Mouse (Mus musculus) MEL (cell line): ENCODE results near the gene Mettl26. TPM values are rescaled to one million over a fixed set of nuclear protein-coding genes. Genes with fewer than 3 reads are reported as not detected.

Source experiments
- DNase-seq: peaks from one replicate; pipeline ENCODE4 v3.0.0; 2011; ENCODE audit warnings: low read depth, low spot score
- H3K27ac ChIP-seq: 2 replicates; pipeline ENCODE4 v1.5.1; 2012; ENCODE audit warnings: low read depth, mild to moderate bottlenecking, control low read depth, low read length, moderate library complexity; ENCODE audit not compliant: control insufficient read depth
- H3K27me3 ChIP-seq, 2 experiments: fragments of 150-350 bp in 1 of 2; sonication (generic) in 1 of 2; 2 replicates each; pipeline ENCODE4 v1.6.1; 2012; ENCODE audit warnings: low read length in 2 of 2, mild to moderate bottlenecking in 2 of 2, improper control_type of control experiment in 1 of 2, moderate library complexity in 1 of 2; ENCODE audit not compliant: insufficient read depth in 2 of 2, control insufficient read depth in 1 of 2
- H3K36me3 ChIP-seq, 2 experiments: 2 replicates each; pipeline ENCODE4 v1.6.1; 2012 to 2014; ENCODE audit warnings: low read length in 2 of 2, improper control_type of control experiment in 1 of 2, inconsistent platforms in 1 of 2, mild to moderate bottlenecking in 1 of 2; ENCODE audit not compliant: insufficient read depth in 2 of 2, control insufficient read depth in 1 of 2
- H3K4me1 ChIP-seq, 2 experiments: fragments of 150-350 bp in 1 of 2; sonication (generic) in 1 of 2; 2 replicates each; pipeline ENCODE4 v1.6.1; 2012; ENCODE audit warnings: low read length in 2 of 2, improper control_type of control experiment in 1 of 2, mild to moderate bottlenecking in 1 of 2; ENCODE audit not compliant: insufficient read depth in 2 of 2, control insufficient read depth in 1 of 2
- H3K4me3 ChIP-seq, 2 experiments: fragments of 150-350 bp in 1 of 2; sonication (generic) in 1 of 2; 2 replicates each; pipeline ENCODE4 v1.5.1; 2012; ENCODE audit warnings: low read depth in 2 of 2, low read length in 2 of 2, mild to moderate bottlenecking in 2 of 2, moderate library complexity in 2 of 2, control low read depth in 1 of 2, improper control_type of control experiment in 1 of 2; ENCODE audit not compliant: control insufficient read depth in 1 of 2, insufficient read depth in 1 of 2
- H3K79me2 ChIP-seq: 2 replicates; pipeline ENCODE4 v1.6.1; 2012; ENCODE audit warnings: mild to moderate bottlenecking, low read length, moderate library complexity; ENCODE audit not compliant: control insufficient read depth, poor library complexity, insufficient read depth
- H3K9ac ChIP-seq: 2 replicates; pipeline ENCODE4 v1.6.1; 2012; ENCODE audit warnings: low read depth, mild to moderate bottlenecking, control low read depth, low read length, moderate library complexity; ENCODE audit not compliant: control insufficient read depth, poor library complexity, severe bottlenecking
- H3K9me3 ChIP-seq: fragments of 150-350 bp; sonication (generic); replicated peaks from 2 replicates; pipeline ENCODE4 v1.6.1; 2012; ENCODE audit warnings: mild to moderate bottlenecking, low read length, improper control_type of control experiment, moderate library complexity; ENCODE audit not compliant: insufficient read depth
- BHLHE40 ChIP-seq: IDR thresholded peaks from 2 replicates; pipeline ENCODE4 v1.6.1; 2012; ENCODE audit warnings: low read depth, mild to moderate bottlenecking, inconsistent platforms, low read length, improper control_type of control experiment, borderline replicate concordance
- CHD2 ChIP-seq: IDR thresholded peaks from 2 replicates; pipeline ENCODE4 v1.6.1; 2011; ENCODE audit warnings: low read length, improper control_type of control experiment
- CTCF ChIP-seq, 3 experiments: IDR thresholded peaks in 2 of 3; conservative IDR thresholded peaks in 1 of 3; 2 replicates each; pipeline ENCODE4 v1.5.1; 2011 to 2012; ENCODE audit warnings: low read length in 3 of 3, low read depth in 2 of 3, mild to moderate bottlenecking in 2 of 3, improper control_type of control experiment in 1 of 3, inconsistent platforms in 1 of 3, mixed read lengths in 1 of 3, moderate library complexity in 1 of 3; ENCODE audit not compliant: control insufficient read depth in 1 of 3, insufficient read depth in 1 of 3, poor library complexity in 1 of 3, severe bottlenecking in 1 of 3
- ELF1 ChIP-seq: IDR thresholded peaks from 2 replicates; pipeline ENCODE4 v1.6.1; 2014; ENCODE audit warnings: low read depth, mild to moderate bottlenecking, inconsistent platforms, low read length, improper control_type of control experiment, moderate library complexity
- ETS1 ChIP-seq: IDR thresholded peaks from 2 replicates; pipeline ENCODE4 v1.6.1; 2012; ENCODE audit warnings: low read depth, mild to moderate bottlenecking, inconsistent platforms, low read length, improper control_type of control experiment, moderate library complexity
- GABPA ChIP-seq: IDR thresholded peaks from 2 replicates; pipeline ENCODE4 v1.6.1; 2012; ENCODE audit warnings: low read depth, mild to moderate bottlenecking, inconsistent platforms, low read length, improper control_type of control experiment, moderate library complexity
- JUND ChIP-seq: IDR thresholded peaks from 2 replicates; pipeline ENCODE4 v1.6.1; 2011; ENCODE audit warnings: low read depth, mild to moderate bottlenecking, improper control_type of control experiment, low read length
- KAT2A ChIP-seq: conservative IDR thresholded peaks from 2 replicates; pipeline ENCODE4 v1.6.1; 2012; ENCODE audit warnings: low read depth, low read length, improper control_type of control experiment, inconsistent platforms
- MAX ChIP-seq: IDR thresholded peaks from 2 replicates; pipeline ENCODE4 v1.6.1; 2011; ENCODE audit warnings: low read length, improper control_type of control experiment
- MEF2A ChIP-seq: IDR thresholded peaks from 2 replicates; pipeline ENCODE4 v1.6.1; 2014; ENCODE audit warnings: low read depth, mild to moderate bottlenecking, inconsistent platforms, low read length, improper control_type of control experiment; ENCODE audit not compliant: poor library complexity, insufficient replicate concordance, severe bottlenecking; ENCODE audit errors: extremely low read depth
- MXI1 ChIP-seq: IDR thresholded peaks from 2 replicates; pipeline ENCODE4 v1.6.1; 2011; ENCODE audit warnings: mild to moderate bottlenecking, low read depth, low read length, improper control_type of control experiment
- NELFE ChIP-seq: IDR thresholded peaks from 2 replicates; pipeline ENCODE4 v1.6.1; 2011; ENCODE audit warnings: low read depth, low read length, improper control_type of control experiment
- NRF1 ChIP-seq: IDR thresholded peaks from 2 replicates; pipeline ENCODE4 v1.6.1; 2014; ENCODE audit warnings: low read depth, mild to moderate bottlenecking, inconsistent platforms, low read length, improper control_type of control experiment, moderate library complexity; ENCODE audit not compliant: poor library complexity, insufficient read depth, severe bottlenecking
- POLR2A ChIP-seq, 2 experiments: IDR thresholded peaks; 2 replicates each; pipeline ENCODE4 v1.6.1; 2011 to 2012; ENCODE audit warnings: low read length in 2 of 2, mild to moderate bottlenecking in 2 of 2, control low read depth in 1 of 2, improper control_type of control experiment in 1 of 2, low read depth in 1 of 2, moderate library complexity in 1 of 2; ENCODE audit not compliant: control insufficient read depth in 1 of 2, insufficient read depth in 1 of 2, poor library complexity in 1 of 2
- RCOR1 ChIP-seq: IDR thresholded peaks from 2 replicates; pipeline ENCODE4 v1.6.1; 2012; ENCODE audit warnings: low read depth, mild to moderate bottlenecking, inconsistent platforms, low read length, improper control_type of control experiment
- SIN3A ChIP-seq: IDR thresholded peaks from 2 replicates; pipeline ENCODE4 v1.6.1; 2012; ENCODE audit warnings: low read length, improper control_type of control experiment, inconsistent platforms
- SMC3 ChIP-seq: IDR thresholded peaks from 2 replicates; pipeline ENCODE4 v1.6.1; 2011; ENCODE audit warnings: low read depth, low read length, improper control_type of control experiment
- TBP ChIP-seq: IDR thresholded peaks from 2 replicates; pipeline ENCODE4 v1.8.0; 2011; ENCODE audit warnings: low read depth, low read length, improper control_type of control experiment
- TCF12 ChIP-seq: IDR thresholded peaks from 2 replicates; pipeline ENCODE4 v1.6.1; 2014; ENCODE audit warnings: low read depth, mild to moderate bottlenecking, inconsistent platforms, low read length, improper control_type of control experiment, moderate library complexity
- UBTF ChIP-seq: IDR thresholded peaks from 2 replicates; pipeline ENCODE4 v1.6.1; 2012; ENCODE audit warnings: low read depth, mild to moderate bottlenecking, inconsistent platforms, low read length, improper control_type of control experiment, moderate library complexity, borderline replicate concordance; ENCODE audit not compliant: insufficient read depth
- USF1 ChIP-seq: IDR thresholded peaks from 2 replicates; pipeline ENCODE4 v1.6.1; 2014; ENCODE audit warnings: low read depth, mild to moderate bottlenecking, inconsistent platforms, low read length, improper control_type of control experiment, moderate library complexity
- USF2 ChIP-seq, 2 experiments: IDR thresholded peaks; 2 replicates each; pipeline ENCODE4 v1.6.1; 2011 to 2012; ENCODE audit warnings: improper control_type of control experiment in 2 of 2, low read length in 2 of 2, borderline replicate concordance in 1 of 2, inconsistent platforms in 1 of 2, low read depth in 1 of 2, mild to moderate bottlenecking in 1 of 2; ENCODE audit not compliant: insufficient read depth in 1 of 2
- ZKSCAN1 ChIP-seq: IDR thresholded peaks from 2 replicates; pipeline ENCODE4 v1.6.1; 2012; ENCODE audit warnings: low read depth, mild to moderate bottlenecking, inconsistent platforms, low read length, improper control_type of control experiment, moderate library complexity
- ZMIZ1 ChIP-seq: IDR thresholded peaks from 2 replicates; pipeline ENCODE4 v1.6.1; 2012; ENCODE audit warnings: low read depth, mild to moderate bottlenecking, inconsistent platforms, low read length, improper control_type of control experiment, moderate library complexity
- polyA plus RNA-seq, 2 experiments: library from polyadenylated mRNA; stranded (reverse) in 1 of 2; unstranded in 1 of 2; fragments of >175 nt in 1 of 2; fragments of >200 nt in 1 of 2; gene quantifications; 2 replicates each; pipeline versions ENCODE4 v1.2.1 to v1.2.4; 2012; ENCODE audit warnings: low replicate concordance in 2 of 2, low read depth in 1 of 2; ENCODE audit not compliant: insufficient read length in 2 of 2, insufficient read depth in 1 of 2, missing spikeins in 1 of 2
- total RNA-seq: library from RNA; depleted of rRNA; stranded (reverse); fragments of 300-350 nt; gene quantifications from 2 replicates; pipeline ENCODE4 v1.2.3, GENCODE M21; 2012

The Mettl26 gene
- total and polyA plus RNA-seq, 3 experiments, result 31.7 to 50.6 TPM; not detected in 1

DNA sequence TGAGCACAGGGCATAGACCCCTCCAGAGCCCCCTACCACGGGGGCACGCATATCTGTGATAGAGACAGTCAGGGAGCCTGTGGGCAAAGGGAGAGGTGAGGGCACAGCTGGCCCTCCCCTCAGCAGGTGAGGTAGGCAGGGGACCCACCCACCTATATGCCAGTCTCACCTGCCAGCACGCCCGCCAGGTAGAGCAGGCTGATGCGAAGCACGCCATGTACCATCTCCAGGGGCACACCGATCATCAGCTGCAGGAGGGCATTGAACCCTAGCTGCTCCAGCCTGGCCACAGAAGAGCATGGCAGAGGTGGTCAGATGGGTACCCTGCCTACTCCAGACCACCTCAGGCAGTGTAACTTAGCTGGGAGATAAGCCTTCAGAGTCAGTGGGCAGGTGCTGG lies 39.6 kb upstream of the Mettl26 start:
- no peak overlapping the region for H3K4me3 ChIP-seq
- H3K9ac ChIP-seq, result no peak overlapping the region
- no peak overlapping the region for H3K27ac ChIP-seq
- no peaks in the 10 kb centered on the region for H3K27me3 ChIP-seq
- H3K9me3 ChIP-seq, result no peaks in the 10 kb centered on the region
- peaks cover 0 to 6% of the 10 kb centered on the region in 2 experiments; a peak in 2 of 4 replicates for H3K36me3 ChIP-seq
- DNase-seq, result no peak
- no peak for TF ChIP-seq ELF1
- TF ChIP-seq USF2 (IDR thresholded peaks at IDR 0.05; ENCODE audit: borderline replicate concordance in 1 of 2, insufficient read depth in 1 of 2, low read depth in 1 of 2, low read length in 2 of 2), result no peak
- no peak for TF ChIP-seq BHLHE40
- TF ChIP-seq ETS1, result no peak
- TF ChIP-seq ZKSCAN1, result no peak
- no peak; a peak in 1 of 4 replicates for TF ChIP-seq POLR2A (IDR thresholded peaks at IDR 0.05; ENCODE audit: control insufficient read depth in 1 of 2, insufficient read depth in 1 of 2, low read depth in 1 of 2, low read length in 2 of 2, poor library complexity in 1 of 2)
- no peak for TF ChIP-seq CTCF (IDR thresholded peaks at IDR 0.05 in 2 of 3, conservative IDR thresholded peaks at IDR 0.05 in 1 of 3; ENCODE audit: control insufficient read depth in 1 of 3, insufficient read depth in 1 of 3, low read depth in 2 of 3, low read length in 3 of 3, poor library complexity in 1 of 3, severe bottlenecking in 1 of 3)
- no peak for TF ChIP-seq RCOR1
- no peak for TF ChIP-seq TBP
- no peak for TF ChIP-seq MEF2A
- no peak for TF ChIP-seq MAX
- TF ChIP-seq SMC3, result no peak
- no peak for TF ChIP-seq SIN3A
- no peak for TF ChIP-seq NRF1
- no peak for TF ChIP-seq NELFE
- TF ChIP-seq UBTF, result no peak
- TF ChIP-seq, all 39 proteins: peak for 0
- Histone ChIP-seq H3K79me2 (peaks cover 40% of the 10 kb centered on the region), H3K4me1 (peaks cover 2 to 21% of the 10 kb centered on the region in 2 experiments; a peak in 3 of 4 replicates)

DNA sequence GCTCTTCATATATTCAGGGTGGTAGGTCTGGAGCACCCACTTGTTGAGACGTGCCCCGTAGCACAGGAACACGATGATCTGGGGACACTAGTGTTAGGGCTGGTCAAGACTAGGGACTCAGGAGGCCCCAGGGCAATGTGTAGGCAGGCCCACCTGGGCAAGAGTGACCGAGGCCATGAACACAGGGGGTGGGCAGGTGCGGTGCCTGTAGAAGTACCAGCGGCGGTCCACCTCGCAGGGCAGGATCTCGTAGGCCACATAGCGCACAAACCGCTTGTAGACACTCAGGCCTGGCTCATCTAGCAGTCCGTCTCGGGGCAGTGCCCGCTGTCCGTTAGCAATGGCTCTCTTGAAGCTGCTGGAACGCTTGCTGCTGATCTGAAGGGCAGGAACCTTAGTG lies 39.1 kb upstream of the Mettl26 start:
- H3K9ac ChIP-seq, result no peak overlapping the region
- H3K79me2 ChIP-seq, result peaks cover 36% of the 10 kb centered on the region
- H3K27me3 ChIP-seq, result no peaks in the 10 kb centered on the region
- H3K27ac ChIP-seq, result no peak overlapping the region
- peaks cover 0 to 6% of the 10 kb centered on the region in 2 experiments; a peak in 2 of 4 replicates for H3K36me3 ChIP-seq
- no peak for TF ChIP-seq NRF1
- no peak for TF ChIP-seq GABPA
- no peak for TF ChIP-seq UBTF
- no peak for TF ChIP-seq NELFE
- TF ChIP-seq TCF12, result no peak
- no peak for TF ChIP-seq CHD2
- no peak for TF ChIP-seq MXI1
- no peak for TF ChIP-seq USF1
- no peak for TF ChIP-seq ZMIZ1
- no peak for TF ChIP-seq JUND
- no peak for TF ChIP-seq KAT2A
- TF ChIP-seq RCOR1, result no peak
- H3K4me1 ChIP-seq, result peaks cover 2 to 18% of the 10 kb centered on the region in 2 experiments; a peak in 3 of 4 replicates
- DNase-seq, result no peak
- no peaks in the 10 kb centered on the region for H3K9me3 ChIP-seq
- no peak overlapping the region for H3K4me3 ChIP-seq
